Mouse (Mus musculus) kidney, embryonic 16.5 days (tissue): ENCODE data around the gene N4bp2l2. TPM values are rescaled to one million over a fixed set of nuclear protein-coding genes. Genes with fewer than 3 reads are reported as not detected.
A peak's percentile ranks its signal among the peaks of the same experiment; 100 is the strongest.
"Not testable (repeated sequence)": the region's sequence is repeated elsewhere in the genome, so short reads cannot be mapped to it uniquely, and the experiment has no call there.

Experiments used
- ATAC-seq: fragments of 200-750 bp; cut with Nextera tagmentation; 2 replicates; pipeline ENCODE4 v1.8.0; 2017; ENCODE audit warnings: moderate TSS enrichment; ENCODE audit not compliant: low FRiP score, low TSS enrichment
- H3K27ac ChIP-seq: fragments of 300-500 bp; sonication (generic); 2 replicates; pipeline ENCODE4 v1.5.1; 2014; ENCODE audit warnings: low read length
- H3K27me3 ChIP-seq: fragments of 300-500 bp; sonication (generic); 2 replicates; pipeline ENCODE4 v1.6.1; 2014; ENCODE audit warnings: low read length, control low read depth, mixed read lengths; ENCODE audit not compliant: insufficient read depth
- H3K36me3 ChIP-seq: fragments of 300-500 bp; sonication (generic); 2 replicates; pipeline ENCODE4 v1.6.1; 2014; ENCODE audit warnings: low read length, control low read depth, mixed read lengths; ENCODE audit not compliant: insufficient read depth
- H3K4me1 ChIP-seq: fragments of 300-500 bp; sonication (generic); 2 replicates; pipeline ENCODE4 v1.6.1; 2014; ENCODE audit warnings: low read length, control low read depth, mixed read lengths; ENCODE audit not compliant: insufficient read depth
- H3K4me2 ChIP-seq: fragments of 300-500 bp; sonication (generic); replicated peaks from 2 replicates; pipeline ENCODE4 v1.6.1; 2014; ENCODE audit warnings: low read depth, low read length
- H3K4me3 ChIP-seq: fragments of 300-500 bp; sonication (generic); 2 replicates; pipeline ENCODE4 v1.5.1; 2014; ENCODE audit warnings: mild to moderate bottlenecking, low read length
- H3K9ac ChIP-seq: fragments of 300-500 bp; sonication (generic); replicated peaks from 2 replicates; pipeline ENCODE4 v1.6.1; 2014; ENCODE audit warnings: low read length
- H3K9me3 ChIP-seq: fragments of 300-500 bp; sonication (generic); 2 replicates; pipeline ENCODE4 v1.6.1; 2016; ENCODE audit warnings: low read length, control low read depth
- WGBS: fragments of 180-500 bp; shearing (Covaris S2); extraction: QIAGEN DNeasy Blood & Tissue Kit; methylation state at CpG from one replicate; pipeline ENCODE4 v1.1.7; 2014; 5-methylcytosine and 5-hydroxymethylcytosine counted together
- polyA plus RNA-seq: library from polyadenylated mRNA; unstranded; fragments of >200 nt; fragmentation: Nextera tagmentation; extraction: Ambion mirVana; gene quantifications from 2 replicates; pipeline ENCODE4 v1.2.1, GENCODE M21; 2015

The N4bp2l2 gene
- polyA plus RNA-seq, 1 experiment from 2014 or later = 34.0 TPM

- Histone ChIP-seq H3K9me3 (no peaks in the 10 kb centered on the region), H3K27ac (peak overlapping the region; percentile 93), H3K36me3 (no peaks in the 10 kb centered on the region), H3K4me2 (peak overlapping the region; percentile 69), H3K27me3 (no peaks in the 10 kb centered on the region), H3K4me3 (peak overlapping the region; percentile 85), H3K9ac (peak overlapping the region; percentile 93), H3K4me1 (peaks cover 14% of the 10 kb centered on the region)
- peak; percentile 62 for ATAC-seq
- under 1% methylated on average over 47 of the region's 91 CpGs for WGBS
These were observed 8.1 kb upstream of the N4bp2l2 start for GRCm38 (mm10) chr5:150673880-150674621.

- no peaks in the 10 kb centered on the region for H3K36me3 ChIP-seq
- H3K9ac ChIP-seq = peak within 1 kb of the TSS; percentile 93
- H3K9me3 ChIP-seq = no peaks in the 10 kb centered on the region
- peak within 1 kb of the TSS; percentile 69 for H3K4me2 ChIP-seq
- H3K27ac ChIP-seq = peak within 1 kb of the TSS; percentile 93
- no peaks in the 10 kb centered on the region for H3K27me3 ChIP-seq
- peak within 1 kb of the TSS; percentile 85 for H3K4me3 ChIP-seq
- H3K4me1 ChIP-seq = peaks cover 14% of the 10 kb centered on the region
- 14% methylated on average over 42 of the region's 49 CpGs for WGBS
- peak; percentile 97 for ATAC-seq
These were observed 7.3 kb upstream of the N4bp2l2 start, which contains the start of gene Pds5b for GRCm38 (mm10) chr5:150673153-150673835. Gene Pds5b, plus strand, starts transcription at chr5:150673739.

- Histone ChIP-seq H3K27ac (no peak overlapping the region), H3K27me3 (no peaks in the 10 kb centered on the region), H3K9me3 (no peaks in the 10 kb centered on the region), H3K36me3 (no peaks in the 10 kb centered on the region), H3K4me3 (no peak overlapping the region), H3K4me1 (peaks cover 14% of the 10 kb centered on the region), H3K4me2 (no peak overlapping the region), H3K9ac (no peak overlapping the region)
- WGBS = 91% methylated on average over 7 of the region's 7 CpGs
- no peak for ATAC-seq
These were observed 6.4 kb upstream of the N4bp2l2 start for GRCm38 (mm10) chr5:150672343-150672742.

- H3K4me1 ChIP-seq = no peaks in the 10 kb centered on the region
- no peaks in the 10 kb centered on the region for H3K9me3 ChIP-seq
- no peak for ATAC-seq
- H3K4me3 ChIP-seq = no peak overlapping the region
- no peak overlapping the region for H3K9ac ChIP-seq
- no peak overlapping the region for H3K27ac ChIP-seq
- 55% methylated on average over 4 of the region's 4 CpGs for WGBS
- no peaks in the 10 kb centered on the region for H3K27me3 ChIP-seq
- H3K36me3 ChIP-seq = no peaks in the 10 kb centered on the region
- H3K4me2 ChIP-seq = no peak overlapping the region
These were observed 2.7 kb upstream of the N4bp2l2 start for GRCm38 (mm10) chr5:150668731-150669130.

- Histone ChIP-seq H3K4me1 (peaks cover 8% of the 10 kb centered on the region; the same call in 1 of the 2 replicates), H3K4me2 (peak overlapping the region; percentile 60), H3K9ac (peak overlapping the region; percentile 90), H3K36me3 (peaks cover 17% of the 10 kb centered on the region), H3K4me3 (peak overlapping the region; percentile 90), H3K27me3 (no peaks in the 10 kb centered on the region), H3K9me3 (no peaks in the 10 kb centered on the region), H3K27ac (peak overlapping the region; percentile 98)
- WGBS = under 1% methylated on average over 52 of the region's 52 CpGs
- ATAC-seq = peak; percentile 100
These were observed 640 bp downstream of the N4bp2l2 start for GRCm38 (mm10) chr5:150665132-150665954.

GRCm38 (mm10) chr5:150664794-150665131, 1.2 kb downstream of the N4bp2l2 start:
- WGBS = 1% methylated on average over 10 of the region's 10 CpGs
- no peak for ATAC-seq
- H3K36me3 ChIP-seq = peaks cover 20% of the 10 kb centered on the region
- peak overlapping the region; percentile 98 for H3K27ac ChIP-seq
- no peaks in the 10 kb centered on the region for H3K27me3 ChIP-seq
- H3K4me2 ChIP-seq = peak overlapping the region; percentile 60
- H3K4me3 ChIP-seq = peak overlapping the region; percentile 90
- H3K4me1 ChIP-seq = peaks cover 8% of the 10 kb centered on the region; the same call in 1 of the 2 replicates
- no peaks in the 10 kb centered on the region for H3K9me3 ChIP-seq
- H3K9ac ChIP-seq = peak overlapping the region; percentile 90

GRCm38 (mm10) chr5:150663926-150664325, 2.1 kb downstream of the N4bp2l2 start:
- ATAC-seq = not testable (repeated sequence)

GRCm38 (mm10) chr5:150660296-150660695, 5.7 kb downstream of the N4bp2l2 start:
- not testable (repeated sequence) for ATAC-seq, H3K4me3 ChIP-seq, H3K27ac ChIP-seq, H3K9ac ChIP-seq, H3K27me3 ChIP-seq, H3K4me2 ChIP-seq, H3K9me3 ChIP-seq
- peaks cover 20% of the 10 kb centered on the region for H3K36me3 ChIP-seq
- H3K4me1 ChIP-seq = peaks cover 17% of the 10 kb centered on the region; the same call in 1 of the 2 replicates
- 93% methylated on average over 3 of the region's 3 CpGs for WGBS

More at GRCm38 (mm10) chr5:150663926-150664325, 2.1 kb downstream of the N4bp2l2 start:
- not testable (repeated sequence) for H3K27ac ChIP-seq, H3K4me1 ChIP-seq, H3K27me3 ChIP-seq, H3K4me3 ChIP-seq, H3K9ac ChIP-seq, H3K4me2 ChIP-seq, H3K9me3 ChIP-seq
- WGBS = 69% methylated on average over 7 of the region's 7 CpGs
- H3K36me3 ChIP-seq = peaks cover 20% of the 10 kb centered on the region

- ATAC-seq, H3K9ac ChIP-seq, H3K27me3 ChIP-seq, H3K4me2 ChIP-seq, H3K4me3 ChIP-seq, H3K27ac ChIP-seq, H3K9me3 ChIP-seq: not testable (repeated sequence)
- WGBS = 95% methylated on average over 6 of the region's 6 CpGs
- Histone ChIP-seq H3K4me1 (peaks cover 17% of the 10 kb centered on the region; the same call in 1 of the 2 replicates), H3K36me3 (peaks cover 20% of the 10 kb centered on the region)
These were observed 6.6 kb downstream of the N4bp2l2 start for GRCm38 (mm10) chr5:150659425-150659824.
